Mouse (Mus musculus) intestine, postnatal 0 days (tissue): ENCODE results near the gene Hist1h2aa. TPM values are rescaled to one million over a fixed set of nuclear protein-coding genes. Genes with fewer than 3 reads are reported as not detected.

Experiments
- ATAC-seq: fragments of 200-750 bp; cut with Nextera tagmentation; 2 replicates; pipeline ENCODE4 v1.8.0; 2017; ENCODE audit warnings: mild to moderate bottlenecking, moderate TSS enrichment, moderate library complexity
- H3K27ac ChIP-seq: fragments of 300-500 bp; sonication (generic); 2 replicates; pipeline ENCODE4 v1.5.1; 2014; ENCODE audit warnings: mild to moderate bottlenecking, low read depth, low read length, moderate library complexity
- H3K27me3 ChIP-seq: fragments of 300-500 bp; sonication (generic); replicated peaks from 2 replicates; pipeline ENCODE4 v1.6.1; 2014; ENCODE audit warnings: low read length, mixed read lengths; ENCODE audit not compliant: control insufficient read depth, insufficient read depth
- H3K36me3 ChIP-seq: fragments of 300-500 bp; sonication (generic); 2 replicates; pipeline ENCODE4 v1.6.1; 2014; ENCODE audit warnings: mild to moderate bottlenecking, moderate library complexity; ENCODE audit not compliant: control insufficient read depth, insufficient read depth
- H3K4me1 ChIP-seq: fragments of 300-500 bp; sonication (generic); replicated peaks from 2 replicates; pipeline ENCODE4 v1.6.1; 2014; ENCODE audit warnings: antibody characterized with exemption, low read length, mixed read lengths; ENCODE audit not compliant: control insufficient read depth, insufficient read depth
- H3K4me2 ChIP-seq: fragments of 300-500 bp; sonication (generic); replicated peaks from 2 replicates; pipeline ENCODE4 v1.6.1; 2014; ENCODE audit warnings: low read depth, mild to moderate bottlenecking, moderate library complexity
- H3K4me3 ChIP-seq: fragments of 300-500 bp; sonication (generic); 2 replicates; pipeline ENCODE4 v1.5.1; 2014; ENCODE audit warnings: low read depth, low read length
- H3K9ac ChIP-seq: fragments of 300-500 bp; sonication (generic); 2 replicates; pipeline ENCODE4 v1.6.1; 2014; ENCODE audit warnings: mild to moderate bottlenecking, low read depth, low read length
- H3K9me3 ChIP-seq: fragments of 300-500 bp; sonication (generic); 2 replicates; pipeline ENCODE4 v1.6.1; 2016; ENCODE audit warnings: mixed run types; ENCODE audit not compliant: control insufficient read depth
- CTCF ChIP-seq: sonication (generic); IDR thresholded peaks from 2 replicates; pipeline ENCODE4 v1.5.1; 2016; ENCODE audit warnings: low read depth, mild to moderate bottlenecking, control low read depth, antibody characterized with exemption, moderate library complexity
- WGBS: fragments of 180-500 bp; shearing (Covaris S2); extraction: QIAGEN DNeasy Blood & Tissue Kit; methylation state at CpG from one replicate; pipeline ENCODE4 v1.1.7; 2014; 5-methylcytosine and 5-hydroxymethylcytosine counted together
- polyA plus RNA-seq: library from polyadenylated mRNA; unstranded; fragments of >200 nt; fragmentation: Nextera tagmentation; extraction: Ambion mirVana; gene quantifications from 2 replicates; pipeline ENCODE4 v1.2.1, GENCODE M21; 2015

Gene Hist1h2aa
- not detected in 2 replicates for polyA plus RNA-seq

DNA sequence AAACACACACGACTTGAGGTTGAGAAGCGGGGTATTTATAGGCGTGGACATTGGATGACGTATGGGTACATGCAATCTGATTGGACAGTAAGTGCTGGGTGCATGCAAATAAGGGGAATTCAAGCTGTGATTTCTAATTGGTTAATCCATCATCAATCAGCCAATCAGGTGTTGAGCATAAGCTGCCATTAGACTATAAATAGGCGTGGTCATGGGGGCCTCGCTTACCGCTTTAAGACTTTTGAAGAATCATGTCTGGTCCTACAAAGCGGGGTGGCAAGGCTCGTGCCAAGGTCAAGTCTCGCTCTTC is at the start of gene Hist1h2aa:
Hist1h2aa (plus strand) TSS at position 252 of the 310 bp plus-strand sequence.
- no peak for ATAC-seq
- Histone ChIP-seq H3K27ac (no peak within 1 kb of the TSS), H3K4me3 (no peak within 1 kb of the TSS), H3K9me3 (no peaks in the 10 kb centered on the region), H3K4me2 (no peak within 1 kb of the TSS), H3K9ac (no peak within 1 kb of the TSS), H3K36me3 (no peaks in the 10 kb centered on the region), H3K27me3 (no peaks in the 10 kb centered on the region), H3K4me1 (0 out of 2 replicates have a peak, but pooled peaks cover 4% of the 10 kb centered on the region)
- 90% methylated on average over 10 of the region's 10 CpGs for WGBS
- TF ChIP-seq CTCF: no peak

DNA sequence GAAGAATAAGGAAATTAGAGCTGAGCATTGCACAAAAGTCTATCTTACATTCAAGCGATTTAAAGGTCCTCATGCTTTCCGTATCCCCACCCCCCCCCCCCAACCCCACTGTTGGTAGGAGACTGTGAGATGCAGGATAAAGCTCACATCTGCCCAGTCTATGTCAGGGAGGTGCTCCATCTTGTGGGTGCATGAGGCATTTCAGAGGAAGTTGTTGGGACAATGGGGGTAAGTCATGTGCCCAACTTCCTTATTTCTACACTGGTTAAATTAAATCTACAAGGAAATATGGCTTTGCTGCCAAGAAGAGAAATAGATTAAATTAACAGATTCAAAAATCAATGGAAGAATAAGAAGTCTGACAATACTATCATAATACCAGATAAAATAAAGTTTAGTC is 48.7 kb upstream of the Hist1h2aa start:
- TF ChIP-seq CTCF: peak; percentile 73
- no peaks in the 10 kb centered on the region for H3K9me3 ChIP-seq
- no peak overlapping the region for H3K4me3 ChIP-seq
- 38% methylated on average over 2 of the region's 2 CpGs for WGBS
- H3K4me2 ChIP-seq: no peak overlapping the region
- no peaks in the 10 kb centered on the region for H3K36me3 ChIP-seq
- no peak for ATAC-seq
- no peak overlapping the region for H3K9ac ChIP-seq
- H3K27me3 ChIP-seq: no peaks in the 10 kb centered on the region
- no peaks in the 10 kb centered on the region for H3K4me1 ChIP-seq
- no peak overlapping the region for H3K27ac ChIP-seq

DNA sequence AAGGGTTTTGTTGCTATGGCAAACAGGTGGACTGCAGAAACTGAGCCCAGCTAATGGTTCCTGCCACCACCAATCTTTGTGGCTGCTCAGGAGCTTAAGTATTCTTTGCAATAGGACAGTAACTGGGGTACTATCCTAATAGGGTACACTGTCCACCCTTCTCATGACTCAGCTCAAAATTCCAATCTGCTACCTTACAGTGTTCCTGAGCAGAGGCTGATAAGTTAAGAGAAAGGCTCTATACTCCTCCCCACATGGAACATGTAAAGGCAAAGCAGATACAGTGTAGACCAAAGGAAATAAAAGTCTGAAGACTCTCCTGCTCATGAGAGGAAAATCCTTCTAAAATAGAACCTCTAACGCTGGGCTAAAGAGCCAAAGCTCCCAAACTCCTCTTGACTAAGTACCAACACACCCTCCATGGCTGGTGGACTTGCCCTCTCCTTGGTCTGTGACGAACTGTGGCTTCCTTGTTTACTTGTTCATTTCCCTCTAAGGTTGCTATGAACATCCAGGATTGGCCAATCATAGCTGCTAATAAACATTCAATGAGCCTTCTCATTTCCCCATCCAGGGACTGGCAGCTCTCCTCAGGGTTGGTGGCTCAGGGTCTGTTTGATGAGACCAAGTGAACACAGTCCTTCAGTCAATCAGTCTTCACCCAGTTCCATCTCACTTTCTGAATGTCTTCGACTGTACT is 47.1 kb upstream of the Hist1h2aa start:
- Histone ChIP-seq H3K9ac (no peak overlapping the region), H3K27me3 (no peaks in the 10 kb centered on the region), H3K4me1 (no peaks in the 10 kb centered on the region), H3K4me3 (no peak overlapping the region), H3K9me3 (no peaks in the 10 kb centered on the region), H3K4me2 (no peak overlapping the region), H3K27ac (no peak overlapping the region), H3K36me3 (no peaks in the 10 kb centered on the region)
- ATAC-seq: no peak
- TF ChIP-seq CTCF: no peak
- 63% methylated on average over 3 of the region's 3 CpGs for WGBS

DNA sequence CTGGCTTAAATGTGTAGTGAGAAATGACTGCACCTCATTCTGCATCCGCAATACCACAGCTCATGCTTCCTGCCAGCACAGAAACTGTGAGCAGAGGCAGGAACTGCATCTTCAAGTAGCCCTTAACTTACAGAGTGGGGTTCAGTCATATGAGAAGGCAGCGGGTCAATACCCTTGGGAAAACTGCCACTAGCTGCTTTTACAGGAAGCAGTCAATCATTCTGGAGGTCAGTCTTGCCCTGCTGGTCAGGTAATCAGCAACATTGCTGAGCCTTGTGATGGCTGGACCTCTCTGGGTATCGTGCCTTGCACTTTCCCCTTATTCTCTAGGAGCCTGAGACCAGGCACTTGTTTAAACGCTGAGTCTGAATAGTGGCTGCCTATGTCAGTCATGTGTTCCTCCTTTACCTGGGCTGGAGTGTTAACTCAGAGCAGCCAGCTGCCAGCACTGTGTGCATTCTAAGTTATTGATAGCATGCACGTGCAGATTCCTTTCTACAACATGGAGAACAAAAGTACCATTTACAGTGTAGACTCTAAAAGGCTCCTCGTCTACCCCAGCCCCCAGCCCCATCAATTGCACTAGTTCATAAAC is 45.2 kb upstream of the Hist1h2aa start:
- no peak for ATAC-seq
- WGBS: 58% methylated on average over 6 of the region's 6 CpGs
- TF ChIP-seq CTCF: no peak

DNA sequence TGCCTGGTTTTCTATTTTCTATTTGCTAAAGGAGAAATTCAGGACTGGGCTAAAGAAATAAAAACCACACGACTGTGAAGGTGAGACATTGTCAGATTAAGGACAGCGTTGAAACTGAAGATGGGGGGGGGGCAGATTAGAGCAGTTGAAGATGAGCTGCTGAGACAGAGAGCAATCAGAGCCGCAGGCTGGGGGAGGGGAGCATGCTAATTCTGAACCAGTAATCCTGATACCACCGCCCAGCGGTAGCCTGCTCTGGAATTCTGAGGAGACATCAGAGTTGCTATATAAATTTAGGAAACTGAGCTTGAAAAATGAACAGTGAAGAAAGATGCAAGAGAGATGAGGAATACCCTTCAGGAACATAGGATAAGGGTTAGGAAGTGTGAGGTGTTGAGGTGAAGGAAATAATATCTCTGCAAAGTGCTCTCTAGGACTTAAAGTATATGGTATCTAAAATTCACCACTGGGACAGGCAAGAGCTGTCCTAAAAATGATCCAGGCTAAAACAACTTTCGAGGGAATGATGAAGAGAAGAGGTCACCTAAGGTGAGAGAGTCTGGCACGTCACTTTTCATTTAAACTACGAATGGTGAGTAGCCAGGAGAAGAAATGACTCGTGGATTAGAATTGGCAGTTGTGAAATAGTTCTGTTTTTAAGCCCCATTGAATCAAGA is 41.5 kb upstream of the Hist1h2aa start:
- WGBS: 51% methylated on average over 9 of the region's 9 CpGs
- no peak overlapping the region for H3K27ac ChIP-seq
- H3K4me1 ChIP-seq: no peaks in the 10 kb centered on the region
- H3K9ac ChIP-seq: no peak overlapping the region
- H3K4me2 ChIP-seq: no peak overlapping the region
- no peak for ATAC-seq
- H3K9me3 ChIP-seq: no peaks in the 10 kb centered on the region
- TF ChIP-seq CTCF: no peak
- H3K36me3 ChIP-seq: 0 out of 2 replicates have a peak, but pooled peaks cover 2% of the 10 kb centered on the region
- no peaks in the 10 kb centered on the region for H3K27me3 ChIP-seq
- H3K4me3 ChIP-seq: no peak overlapping the region

More for the DNA sequence above, 45.2 kb upstream of the Hist1h2aa start:
- Histone ChIP-seq H3K4me2 (no peak overlapping the region), H3K4me3 (no peak overlapping the region), H3K36me3 (no peaks in the 10 kb centered on the region), H3K27me3 (no peaks in the 10 kb centered on the region), H3K4me1 (no peaks in the 10 kb centered on the region), H3K9ac (no peak overlapping the region), H3K9me3 (no peaks in the 10 kb centered on the region), H3K27ac (no peak overlapping the region)

DNA sequence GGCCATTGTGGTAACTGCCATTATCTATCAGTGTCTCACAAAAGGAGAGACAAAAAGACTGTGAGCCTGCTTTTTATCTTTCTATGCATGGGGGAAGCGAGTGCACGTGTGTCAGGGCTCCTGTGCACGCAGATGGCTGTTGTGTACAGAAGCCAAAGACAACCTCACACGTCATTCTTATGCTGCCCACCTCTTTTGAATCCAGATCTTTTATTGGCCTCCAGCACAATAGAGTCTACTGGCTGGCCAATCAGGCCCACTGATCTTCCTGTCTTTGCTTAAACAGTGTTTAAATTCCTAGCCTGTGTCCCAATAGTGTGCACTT is 41.0 kb upstream of the Hist1h2aa start:
- Histone ChIP-seq H3K36me3 (0 out of 2 replicates have a peak, but pooled peaks cover 5% of the 10 kb centered on the region), H3K27me3 (no peaks in the 10 kb centered on the region), H3K4me3 (no peak overlapping the region), H3K9me3 (no peaks in the 10 kb centered on the region), H3K9ac (no peak overlapping the region), H3K4me1 (no peaks in the 10 kb centered on the region), H3K4me2 (no peak overlapping the region), H3K27ac (no peak overlapping the region)
- 63% methylated on average over 4 of the region's 4 CpGs for WGBS
- TF ChIP-seq CTCF: no peak
- no peak for ATAC-seq
